Mouse (Mus musculus): Measurements from ENCODE around the gene Csnka2ip. TPM values are rescaled to one million over a fixed set of nuclear protein-coding genes. Genes with fewer than 3 reads are reported as not detected.

The Csnka2ip gene
- not detected in 2 replicates for polyA plus RNA-seq (2012; ENCODE audit: insufficient read depth, insufficient read length, missing spikeins)

- Histone ChIP-seq H3K27ac (ENCODE audit: insufficient read depth, low read depth, low read length) (no peak within 1 kb of the TSS), H3K4me1 (ENCODE audit: control insufficient read depth, insufficient read depth, low read length) (no peaks in the 10 kb centered on the region), H3K4me3 (ENCODE audit: insufficient read depth, low read length) (no peak within 1 kb of the TSS)
- TF ChIP-seq CTCF (IDR thresholded peaks at IDR 0.05; ENCODE audit: low read depth, low read length) (no peak), POLR2A (IDR thresholded peaks at IDR 0.05; ENCODE audit: borderline replicate concordance, low read depth, low read length) (no peak)
Observed at GRCm38 (mm10) chr16:64602308-64602707, at the start of gene Csnka2ip. Csnka2ip (minus strand) TSS chr16:64602408.

GRCm38 (mm10) chr16:64649594-64650290 lies 47.5 kb upstream of the Csnka2ip start:
- H3K4me1 ChIP-seq (ENCODE audit: control insufficient read depth, insufficient read depth, low read length), result no peaks in the 10 kb centered on the region
- TF ChIP-seq CTCF (IDR thresholded peaks at IDR 0.05; ENCODE audit: low read depth, low read length), result no peak

GRCm38 (mm10) chr16:64647771-64648170 lies 45.6 kb upstream of the Csnka2ip start:
- Histone ChIP-seq H3K27ac (ENCODE audit: insufficient read depth, low read depth, low read length) (no peak overlapping the region), H3K4me3 (ENCODE audit: insufficient read depth, low read length) (no peak overlapping the region), H3K4me1 (ENCODE audit: control insufficient read depth, insufficient read depth, low read length) (no peaks in the 10 kb centered on the region)
- TF ChIP-seq POLR2A (IDR thresholded peaks at IDR 0.05; ENCODE audit: borderline replicate concordance, low read depth, low read length), result no peak
- no peak for TF ChIP-seq CTCF (IDR thresholded peaks at IDR 0.05; ENCODE audit: low read depth, low read length)

More at GRCm38 (mm10) chr16:64649594-64650290, 47.5 kb upstream of the Csnka2ip start:
- no peak overlapping the region for H3K4me3 ChIP-seq (ENCODE audit: insufficient read depth, low read length)
- H3K27ac ChIP-seq (ENCODE audit: insufficient read depth, low read depth, low read length), result no peak overlapping the region

- TF ChIP-seq CTCF (IDR thresholded peaks at IDR 0.05; ENCODE audit: low read depth, low read length) (no peak), POLR2A (IDR thresholded peaks at IDR 0.05; ENCODE audit: borderline replicate concordance, low read depth, low read length) (no peak)
- no peaks in the 10 kb centered on the region for H3K4me1 ChIP-seq (ENCODE audit: control insufficient read depth, insufficient read depth, low read length)
- no peak overlapping the region for H3K4me3 ChIP-seq (ENCODE audit: insufficient read depth, low read length)
- H3K27ac ChIP-seq (ENCODE audit: insufficient read depth, low read depth, low read length), result no peak overlapping the region
Observed at GRCm38 (mm10) chr16:64635110-64635509, 32.9 kb upstream of the Csnka2ip start.

GRCm38 (mm10) chr16:64620116-64620515 lies 17.9 kb upstream of the Csnka2ip start:
- Histone ChIP-seq H3K27ac (ENCODE audit: insufficient read depth, low read depth, low read length) (no peak overlapping the region), H3K4me3 (ENCODE audit: insufficient read depth, low read length) (no peak overlapping the region), H3K4me1 (ENCODE audit: control insufficient read depth, insufficient read depth, low read length) (no peaks in the 10 kb centered on the region)
- no peak for TF ChIP-seq POLR2A (IDR thresholded peaks at IDR 0.05; ENCODE audit: borderline replicate concordance, low read depth, low read length)
- no peak for TF ChIP-seq CTCF (IDR thresholded peaks at IDR 0.05; ENCODE audit: low read depth, low read length)

- no peak for TF ChIP-seq POLR2A (IDR thresholded peaks at IDR 0.05; ENCODE audit: borderline replicate concordance, low read depth, low read length)
- TF ChIP-seq CTCF (IDR thresholded peaks at IDR 0.05; ENCODE audit: low read depth, low read length), result no peak
- no peak overlapping the region for H3K27ac ChIP-seq (ENCODE audit: insufficient read depth, low read depth, low read length)
- no peak overlapping the region for H3K4me3 ChIP-seq (ENCODE audit: insufficient read depth, low read length)
- H3K4me1 ChIP-seq (ENCODE audit: control insufficient read depth, insufficient read depth, low read length), result no peaks in the 10 kb centered on the region
Observed at GRCm38 (mm10) chr16:64614648-64615047, 12.4 kb upstream of the Csnka2ip start.

GRCm38 (mm10) chr16:64607793-64608192 lies 5.6 kb upstream of the Csnka2ip start:
- H3K27ac ChIP-seq (ENCODE audit: insufficient read depth, low read depth, low read length), result no peak overlapping the region
- no peak for TF ChIP-seq POLR2A (IDR thresholded peaks at IDR 0.05; ENCODE audit: borderline replicate concordance, low read depth, low read length)
- TF ChIP-seq CTCF (IDR thresholded peaks at IDR 0.05; ENCODE audit: low read depth, low read length), result no peak
- H3K4me3 ChIP-seq (ENCODE audit: insufficient read depth, low read length), result no peak overlapping the region
- H3K4me1 ChIP-seq (ENCODE audit: control insufficient read depth, insufficient read depth, low read length), result no peaks in the 10 kb centered on the region

- TF ChIP-seq CTCF (IDR thresholded peaks at IDR 0.05; ENCODE audit: low read depth, low read length), result no peak
- no peak for TF ChIP-seq POLR2A (IDR thresholded peaks at IDR 0.05; ENCODE audit: borderline replicate concordance, low read depth, low read length)
- Histone ChIP-seq H3K4me3 (ENCODE audit: insufficient read depth, low read length) (no peak overlapping the region), H3K4me1 (ENCODE audit: control insufficient read depth, insufficient read depth, low read length) (no peaks in the 10 kb centered on the region), H3K27ac (ENCODE audit: insufficient read depth, low read depth, low read length) (no peak overlapping the region)
Observed at GRCm38 (mm10) chr16:64586825-64587224, 15.4 kb downstream of the Csnka2ip start.

GRCm38 (mm10) chr16:64586262-64586619 lies 16.0 kb downstream of the Csnka2ip start:
- TF ChIP-seq POLR2A (IDR thresholded peaks at IDR 0.05; ENCODE audit: borderline replicate concordance, low read depth, low read length), result no peak
- no peak for TF ChIP-seq CTCF (IDR thresholded peaks at IDR 0.05; ENCODE audit: low read depth, low read length)
- Histone ChIP-seq H3K4me1 (ENCODE audit: control insufficient read depth, insufficient read depth, low read length) (no peaks in the 10 kb centered on the region), H3K4me3 (ENCODE audit: insufficient read depth, low read length) (no peak overlapping the region), H3K27ac (ENCODE audit: insufficient read depth, low read depth, low read length) (no peak overlapping the region)

GRCm38 (mm10) chr16:64585599-64586261 lies 16.5 kb downstream of the Csnka2ip start:
- Histone ChIP-seq H3K27ac (ENCODE audit: insufficient read depth, low read depth, low read length) (no peak overlapping the region), H3K4me1 (ENCODE audit: control insufficient read depth, insufficient read depth, low read length) (no peaks in the 10 kb centered on the region), H3K4me3 (ENCODE audit: insufficient read depth, low read length) (no peak overlapping the region)
- TF ChIP-seq CTCF (IDR thresholded peaks at IDR 0.05; ENCODE audit: low read depth, low read length) (no peak), POLR2A (IDR thresholded peaks at IDR 0.05; ENCODE audit: borderline replicate concordance, low read depth, low read length) (no peak)
